Mouse (Mus musculus) left cerebral cortex, postnatal 25 days (tissue): ENCODE results near the gene Gabrb1. TPM values are rescaled to one million over a fixed set of nuclear protein-coding genes. Genes with fewer than 3 reads are reported as not detected.

Experiments
- DNase-seq, 2 experiments: peaks; one replicate each; pipeline ENCODE4 v3.0.0; 2022; ENCODE audit warnings: low spot score in 2 of 2, mixed read lengths in 1 of 2
- intact Hi-C: fragments of 180-260 bp; cut with DNase I; formaldehyde crosslinking; loops from one replicate; pipeline ENCODE4 v1.15.1; 2025
- total RNA-seq, 2 experiments: library from RNA; stranded (reverse); gene quantifications; 2 replicates each; pipeline ENCODE4 v1.2.3; 2021

The Gabrb1 gene
- total RNA-seq, 2 experiments from 2014 or later = 88.3 to 97.0 TPM

GRCm38 (mm10) chr5:72183929-72184328 lies 526.0 kb downstream of the Gabrb1 start:
- intact Hi-C loops = no loop called here

DNA sequence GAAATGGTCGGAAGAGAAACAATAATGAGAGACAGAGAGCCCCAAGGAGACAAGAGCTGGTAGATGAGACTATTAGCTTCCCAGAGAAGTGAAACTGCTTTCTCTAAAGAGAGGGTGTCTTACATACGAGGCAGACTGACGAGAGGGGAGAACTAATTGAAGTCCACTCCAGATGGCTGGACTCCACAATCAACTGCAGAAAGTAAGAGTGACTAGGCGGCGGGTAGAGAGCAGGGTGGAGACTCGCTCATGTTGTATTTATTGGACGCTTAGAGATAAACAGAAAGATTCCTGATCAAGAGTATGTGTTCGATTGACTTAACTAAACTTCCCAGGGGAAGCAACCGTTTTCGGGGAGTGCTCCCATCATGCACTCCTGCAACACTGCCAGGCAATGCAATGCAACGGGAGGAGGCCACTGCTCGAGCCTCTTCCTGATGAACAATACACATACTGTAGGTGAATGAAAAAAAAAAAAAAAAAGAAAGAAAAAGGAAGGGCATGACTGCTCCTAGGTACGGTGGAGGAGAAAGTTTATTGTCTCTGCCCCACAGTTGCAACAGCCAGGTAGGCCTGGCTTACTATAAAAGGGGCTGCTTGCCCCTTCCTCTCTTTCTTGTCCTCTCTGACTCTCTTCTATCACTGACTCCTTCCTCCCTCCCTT lies 526.7 kb downstream of the Gabrb1 start:
- intact Hi-C loops = no loop called here
- DNase-seq = no peak

More at GRCm38 (mm10) chr5:72183929-72184328, 526.0 kb downstream of the Gabrb1 start:
- DNase-seq = no peak

- intact Hi-C loops = no loop called here
Observed at GRCm38 (mm10) chr5:72191154-72191553, 533.2 kb downstream of the Gabrb1 start.

DNA sequence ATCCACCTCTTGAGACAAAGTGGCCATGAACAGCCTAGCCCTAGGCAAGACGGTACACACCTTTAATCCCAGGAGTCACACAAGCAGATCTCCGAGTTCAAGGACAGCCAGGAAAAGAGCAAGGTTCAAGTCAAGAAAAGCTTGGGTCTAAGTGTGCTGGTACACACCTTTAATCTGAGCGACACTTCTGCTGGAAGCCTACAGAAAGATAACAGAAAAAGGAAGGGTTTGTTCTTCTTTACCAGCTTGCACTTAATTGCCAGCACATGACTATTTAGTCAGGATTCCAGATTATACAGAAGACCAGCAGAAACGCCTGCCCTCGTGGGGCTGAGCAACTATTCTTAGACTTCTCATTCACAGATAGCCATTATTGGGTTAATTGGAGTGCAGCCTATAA lies 534.0 kb downstream of the Gabrb1 start:
- intact Hi-C loops = no loop called here

More at GRCm38 (mm10) chr5:72191154-72191553, 533.2 kb downstream of the Gabrb1 start:
- DNase-seq = no peak

DNA sequence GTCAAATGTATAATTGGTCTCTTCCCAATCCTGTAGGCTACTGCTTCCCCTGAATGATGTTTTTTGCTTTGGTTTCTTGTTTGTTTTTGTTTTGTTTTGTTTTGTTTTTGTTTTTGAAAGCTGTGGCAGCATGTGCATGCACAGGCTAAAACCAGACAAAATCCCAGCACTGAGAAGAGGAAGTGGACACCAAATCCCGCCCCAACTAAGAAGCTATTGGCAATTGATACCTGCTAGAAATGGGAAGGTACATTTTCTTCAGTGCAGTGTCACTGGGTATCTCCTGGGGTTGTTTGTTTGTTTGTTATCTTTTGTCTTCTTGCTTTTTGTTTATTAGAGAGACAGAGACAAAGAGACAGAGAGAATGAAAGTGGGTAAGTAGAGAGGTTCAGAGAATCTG lies 537.5 kb downstream of the Gabrb1 start:
- DNase-seq = no peak
- intact Hi-C loops = no loop called here

More for the DNA sequence above, 534.0 kb downstream of the Gabrb1 start:
- no peak for DNase-seq

Other genes starting within 250 kb of the Gabrb1 start
- gene Cox7b2, start 109.9 kb upstream of the Gabrb1 start, total RNA-seq = not detected
- 100 to 1,000 TPM in 1 of 2 experiments, 10 to 100 TPM in 1; 97.4 to 116 TPM for gene Gabra4, start 195 bp downstream of the Gabrb1 start, total RNA-seq